Mouse (Mus musculus): ENCODE data around the gene Anp32b.
A peak's percentile ranks its signal among the peaks of the same experiment; 100 is the strongest.

Gene Anp32b

DNA sequence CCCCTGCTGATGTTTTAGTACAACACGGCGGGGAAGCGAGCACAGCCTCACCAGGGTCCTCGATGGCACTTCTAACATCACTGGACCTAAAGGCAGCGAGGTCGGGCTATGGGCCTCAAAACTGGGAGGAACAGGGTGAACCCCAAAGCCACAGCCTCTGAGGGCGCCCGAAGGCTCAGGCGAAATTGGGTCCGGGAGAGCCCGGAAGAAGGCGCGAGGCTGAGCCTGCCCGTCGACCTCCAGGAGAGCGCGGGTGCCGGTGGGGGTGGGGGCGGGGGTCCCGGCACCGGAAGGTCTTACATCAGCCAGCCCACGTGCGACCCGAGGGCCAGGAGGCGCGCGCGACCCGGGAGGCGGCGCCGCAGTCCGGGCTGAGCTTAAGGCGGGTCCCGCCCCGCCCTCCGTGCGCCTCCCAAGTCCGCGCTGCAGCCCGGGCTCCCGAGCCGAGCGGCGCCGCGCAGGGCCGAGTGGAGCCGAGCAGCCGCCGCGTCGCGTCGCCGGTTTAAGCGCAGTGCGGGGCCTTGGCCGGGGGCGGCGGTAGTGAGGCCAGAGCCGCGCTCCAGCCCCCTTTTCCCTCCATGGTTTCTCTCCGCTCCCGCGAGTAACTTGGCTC lies at the start of gene Anp32b:
Gene Anp32b (plus strand): TSS at position 384 of the 613 bp plus-strand sequence.
- DNase-seq (ENCODE audit: low read depth) = peak; percentile 93

DNA sequence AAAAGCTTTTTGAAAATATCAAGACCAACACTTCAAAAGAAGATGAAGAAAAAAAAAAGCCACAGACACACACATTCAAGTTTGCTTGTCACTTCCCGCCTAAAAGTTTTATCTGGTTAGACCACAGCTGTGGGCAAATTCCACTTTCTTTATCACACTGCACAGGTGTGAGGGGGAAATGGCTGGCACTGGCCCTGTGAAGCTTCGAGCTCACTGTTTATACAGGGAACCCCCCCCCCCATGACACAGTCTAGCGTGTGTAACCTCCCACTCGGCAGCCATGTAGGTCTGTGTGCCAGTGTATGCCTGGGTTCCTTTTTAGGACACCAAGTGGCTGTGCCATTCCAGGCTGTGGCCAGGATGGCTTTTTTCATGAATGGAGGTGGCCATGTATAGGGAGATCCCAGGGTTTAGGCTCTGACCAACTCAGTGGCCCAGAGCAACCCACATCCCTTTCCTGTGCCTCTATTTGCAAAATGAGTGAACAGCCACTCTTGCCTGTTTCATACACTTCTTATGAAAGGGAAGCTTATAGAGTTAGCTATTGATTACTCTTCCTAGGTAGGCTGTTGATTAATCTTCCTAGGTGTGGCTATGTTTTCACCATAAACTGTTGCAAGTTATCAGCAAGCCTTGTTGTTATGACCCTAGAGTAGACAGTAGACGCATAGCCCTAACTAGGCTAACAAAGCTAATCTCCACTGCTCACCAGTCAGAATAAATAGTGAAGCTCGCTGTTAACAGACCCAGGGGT lies 46.5 kb upstream of the Anp32b start:
- peak; percentile 64 for DNase-seq (ENCODE audit: low read depth)

GRCm38 (mm10) chr4:46406966-46407703 lies 43.6 kb upstream of the Anp32b start:
- no peak for DNase-seq (ENCODE audit: low read depth)

GRCm38 (mm10) chr4:46410677-46411076 lies 40.0 kb upstream of the Anp32b start:
- DNase-seq (ENCODE audit: low read depth) = no peak

GRCm38 (mm10) chr4:46411489-46411888 lies 39.2 kb upstream of the Anp32b start:
- DNase-seq (ENCODE audit: low read depth) = peak; percentile 56

DNA sequence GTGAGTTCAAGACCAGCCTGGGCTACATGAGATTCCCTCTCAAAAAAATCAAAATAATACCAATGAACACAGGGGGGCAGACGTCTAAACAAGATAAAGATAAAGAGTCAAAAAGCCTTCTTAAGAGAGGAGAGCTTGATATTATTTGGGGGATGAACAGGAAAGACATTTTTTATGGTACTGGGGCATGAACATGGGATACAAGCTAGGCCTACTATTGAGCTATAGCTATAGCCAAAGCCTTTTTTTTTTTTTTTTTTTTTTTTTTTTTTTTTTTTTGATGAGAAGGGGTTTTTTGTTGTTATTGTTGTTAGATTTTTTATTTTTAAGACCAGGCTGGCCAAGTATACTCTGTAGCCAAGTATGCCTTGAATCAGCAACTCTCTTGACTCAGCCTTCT lies 38.6 kb upstream of the Anp32b start:
- peak; percentile 34 for DNase-seq (ENCODE audit: low read depth)

DNA sequence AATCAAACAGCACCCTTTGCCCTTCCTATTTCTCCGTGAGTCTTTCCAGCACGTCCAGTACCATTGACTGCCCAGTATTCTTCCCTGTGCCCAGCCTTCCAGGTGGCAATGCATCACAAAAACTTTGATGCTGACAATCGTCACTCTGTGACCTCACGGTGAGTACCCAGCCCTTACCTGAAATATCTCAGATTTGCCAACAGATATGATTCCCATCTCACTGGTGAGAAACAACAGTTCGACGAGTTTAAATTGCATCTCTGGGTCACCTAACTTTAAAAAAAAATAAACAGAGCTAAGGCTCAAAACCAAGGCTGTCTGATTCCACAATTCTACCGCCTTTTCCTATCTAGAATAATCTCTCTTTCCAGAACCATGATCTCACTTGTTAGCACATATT lies 37.3 kb upstream of the Anp32b start, which contains the start of gene Hemgn:
Gene Hemgn (minus strand): TSS at position 101 of the 400 bp plus-strand sequence.
- no peak for DNase-seq (ENCODE audit: low read depth)

DNA sequence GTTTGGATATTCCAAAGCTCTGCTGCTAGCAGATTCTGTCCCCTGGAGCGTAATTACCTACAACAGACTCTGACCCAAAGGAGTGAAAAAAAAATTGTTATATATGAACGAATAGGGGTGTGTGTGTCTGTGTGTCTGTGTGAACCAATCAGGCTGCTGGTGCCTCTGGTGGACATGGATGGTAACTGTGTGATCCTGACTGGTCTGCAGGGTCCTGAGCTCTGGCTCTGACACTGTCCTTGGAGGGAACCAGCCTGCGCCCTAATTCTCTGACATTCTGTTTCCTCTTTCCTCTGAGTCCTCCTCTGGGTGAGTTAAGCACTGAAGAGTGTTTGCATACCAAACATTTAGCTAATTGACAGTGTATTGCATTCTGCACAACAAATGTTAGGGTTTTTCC lies 33.2 kb upstream of the Anp32b start:
- peak; percentile 22 for DNase-seq (ENCODE audit: low read depth)

- DNase-seq (ENCODE audit: low read depth) = no peak
Measured at GRCm38 (mm10) chr4:46418851-46419250, 31.9 kb upstream of the Anp32b start.

- DNase-seq (ENCODE audit: low read depth) = no peak
Measured at GRCm38 (mm10) chr4:46422625-46423024, 28.1 kb upstream of the Anp32b start.

- no peak for DNase-seq (ENCODE audit: low read depth)
Measured at GRCm38 (mm10) chr4:46428903-46429499, 21.7 kb upstream of the Anp32b start.

DNA sequence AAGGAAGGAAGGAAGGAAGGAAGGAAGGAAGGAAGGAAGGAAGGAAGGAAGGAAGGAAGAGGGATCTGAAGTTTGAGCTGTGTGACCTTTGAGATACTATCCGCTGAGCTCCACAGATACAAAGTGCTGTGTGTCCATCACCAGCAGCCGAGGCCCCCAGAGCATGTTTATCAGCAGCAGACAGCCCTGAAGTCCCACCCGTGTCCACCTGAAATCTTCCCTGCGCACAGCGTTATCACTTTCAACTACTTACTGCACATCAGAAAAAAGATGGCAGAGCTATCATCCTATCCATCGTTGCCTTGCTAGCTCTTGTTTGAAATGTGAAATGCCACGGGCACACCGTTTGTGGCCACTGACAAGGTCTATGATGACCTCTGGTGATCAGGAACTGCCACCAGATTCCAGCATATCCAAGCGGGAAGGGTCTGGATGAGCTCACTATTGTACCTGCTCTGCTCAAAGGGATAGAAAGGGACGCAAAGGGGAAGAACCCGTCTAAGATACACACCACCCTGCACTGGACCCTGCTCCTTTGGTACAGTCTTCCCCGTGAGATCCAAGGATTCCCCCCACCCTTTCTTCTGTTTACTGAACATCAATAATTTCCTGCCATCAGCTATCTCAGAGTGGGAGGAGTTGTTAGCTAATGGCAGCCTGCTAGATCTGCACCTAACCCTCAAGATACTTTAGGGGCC lies 18.2 kb upstream of the Anp32b start:
- DNase-seq (ENCODE audit: low read depth) = no peak

DNA sequence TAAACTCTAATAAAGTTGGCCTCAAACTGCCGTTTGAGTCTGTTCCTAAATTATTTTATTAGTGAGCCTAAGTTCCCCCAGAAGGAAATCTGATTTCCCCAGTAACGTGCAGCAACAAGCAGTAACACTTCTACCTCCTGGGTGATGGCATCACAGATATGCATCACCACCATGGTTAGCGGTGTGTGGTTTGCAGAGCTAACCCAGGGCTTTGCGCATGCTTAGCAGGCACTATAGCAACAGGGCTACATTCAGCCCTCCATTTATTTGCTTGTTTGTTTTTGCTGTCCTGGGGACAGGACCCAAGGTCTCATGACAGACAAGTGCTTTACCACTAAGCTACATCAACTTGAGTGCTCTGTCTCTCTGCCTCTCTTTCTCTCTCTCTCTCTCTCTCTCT lies 8.2 kb upstream of the Anp32b start:
- DNase-seq (ENCODE audit: low read depth) = peak; percentile 83

- DNase-seq (ENCODE audit: low read depth) = no peak
Measured at GRCm38 (mm10) chr4:46445237-46445945, 5.3 kb upstream of the Anp32b start.

DNA sequence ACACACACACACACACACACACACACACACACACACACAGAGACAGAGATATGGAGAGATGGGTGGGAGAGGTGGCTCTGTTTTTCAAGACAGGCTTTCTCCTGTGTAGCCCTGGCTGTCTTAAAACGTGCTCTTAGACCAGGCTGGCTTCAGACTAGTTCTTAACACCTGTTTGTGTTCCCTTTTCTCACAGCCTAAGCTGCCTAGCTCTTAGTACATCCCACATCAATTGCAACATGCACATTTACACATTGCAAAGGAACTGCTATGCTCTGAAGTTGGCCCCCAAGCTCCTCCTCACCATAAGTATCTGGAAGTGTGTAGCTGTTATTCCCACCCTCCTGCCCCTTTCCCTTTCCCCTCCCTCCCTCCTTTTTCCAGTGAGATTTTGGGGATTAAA lies 3.2 kb upstream of the Anp32b start:
- no peak for DNase-seq (ENCODE audit: low read depth)

- DNase-seq (ENCODE audit: low read depth) = no peak
Measured at GRCm38 (mm10) chr4:46448886-46449285, 1.8 kb upstream of the Anp32b start.

DNA sequence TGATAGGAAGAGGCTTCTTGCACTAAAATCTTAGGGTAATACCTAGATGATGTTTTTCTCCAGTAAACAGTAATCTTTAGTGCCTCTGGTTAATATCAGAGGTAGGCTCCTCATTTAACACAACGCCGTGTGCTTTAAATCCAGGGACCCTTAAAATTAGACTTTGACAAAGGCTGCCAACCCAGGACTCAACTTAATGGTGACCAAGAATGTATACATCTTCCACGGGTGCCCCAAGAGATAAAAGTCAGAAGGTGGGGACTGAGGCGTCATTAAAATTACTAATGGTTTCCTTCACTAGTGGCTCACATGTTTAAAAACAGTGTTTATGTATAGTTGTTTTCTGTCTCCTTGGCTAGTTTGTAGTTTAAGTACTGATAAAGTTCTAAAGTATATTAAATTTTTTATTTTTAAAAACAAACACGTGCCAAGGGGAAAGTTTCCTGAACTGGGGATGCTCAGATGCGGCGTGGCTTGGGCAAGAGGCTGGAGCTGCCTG lies 633 bp upstream of the Anp32b start:
- DNase-seq (ENCODE audit: low read depth) = no peak

GRCm38 (mm10) chr4:46451240-46451757 lies 597 bp downstream of the Anp32b start:
- DNase-seq (ENCODE audit: low read depth) = peak; percentile 81

- DNase-seq (ENCODE audit: low read depth) = peak; percentile 78
Measured at GRCm38 (mm10) chr4:46451758-46452480, 1.2 kb downstream of the Anp32b start.

GRCm38 (mm10) chr4:46452481-46452850 lies 1.8 kb downstream of the Anp32b start:
- peak; percentile 81 for DNase-seq (ENCODE audit: low read depth)

Data from induced T-regulatory cell, adult 2 months (primary cell).